Mouse (Mus musculus) midbrain, embryonic 16.5 days (tissue): ENCODE results near the gene Mtus2. TPM values are rescaled to one million over a fixed set of nuclear protein-coding genes. Genes with fewer than 3 reads are reported as not detected.

ENCODE experiments used
- ATAC-seq: fragments of 200-750 bp; cut with Nextera tagmentation; 2 replicates; pipeline ENCODE4 v1.8.0; 2017; ENCODE audit warnings: moderate TSS enrichment
- H3K27ac ChIP-seq: fragments of 300-500 bp; sonication (generic); 2 replicates; pipeline ENCODE4 v1.5.1; 2014; ENCODE audit warnings: mild to moderate bottlenecking, low read length, mixed read lengths
- H3K27me3 ChIP-seq: fragments of 300-500 bp; sonication (generic); 2 replicates; pipeline ENCODE4 v1.6.1; 2014; ENCODE audit warnings: low read depth, low read length, mixed read lengths; ENCODE audit not compliant: control insufficient read depth, insufficient read depth
- H3K36me3 ChIP-seq: fragments of 300-500 bp; sonication (generic); 2 replicates; pipeline ENCODE4 v1.6.1; 2014; ENCODE audit warnings: mild to moderate bottlenecking, low read length, moderate library complexity, mixed read lengths; ENCODE audit not compliant: control insufficient read depth, insufficient read depth
- H3K4me1 ChIP-seq: fragments of 300-500 bp; sonication (generic); 2 replicates; pipeline ENCODE4 v1.6.1; 2014; ENCODE audit warnings: mild to moderate bottlenecking, low read length, mixed read lengths; ENCODE audit not compliant: control insufficient read depth, insufficient read depth
- H3K4me2 ChIP-seq: fragments of 300-500 bp; sonication (generic); 2 replicates; pipeline ENCODE4 v1.6.1; 2014; ENCODE audit warnings: mild to moderate bottlenecking, low read length, mixed read lengths
- H3K4me3 ChIP-seq: fragments of 300-500 bp; sonication (generic); 2 replicates; pipeline ENCODE4 v1.5.1; 2014; ENCODE audit warnings: low read depth, mild to moderate bottlenecking, low read length, moderate library complexity, mixed read lengths
- H3K9ac ChIP-seq: fragments of 300-500 bp; sonication (generic); 2 replicates; pipeline ENCODE4 v1.6.1; 2014; ENCODE audit warnings: low read depth, low read length, mixed read lengths
- H3K9me3 ChIP-seq: fragments of 300-500 bp; sonication (generic); replicated peaks from 2 replicates; pipeline ENCODE4 v1.6.1; 2014; ENCODE audit warnings: mild to moderate bottlenecking, low read length, mixed read lengths; ENCODE audit not compliant: control insufficient read depth, poor library complexity, severe bottlenecking
- WGBS: fragments of 180-500 bp; shearing (Covaris S2); extraction: QIAGEN DNeasy Blood & Tissue Kit; methylation state at CpG from one replicate; pipeline ENCODE4 v1.1.7; 2014; 5-methylcytosine and 5-hydroxymethylcytosine counted together
- polyA plus RNA-seq: library from polyadenylated mRNA; unstranded; fragments of >200 nt; fragmentation: Nextera tagmentation; extraction: Ambion mirVana; gene quantifications from 2 replicates; pipeline ENCODE4 v1.2.1, GENCODE M21; 2015

Gene Mtus2
- polyA plus RNA-seq, 1 experiment from 2014 or later = 42.1 TPM

- Histone ChIP-seq H3K4me3 (no peak overlapping the region), H3K9ac (no peak overlapping the region), H3K4me2 (peak overlapping the region; percentile 82; the same call in 1 of the 2 replicates), H3K36me3 (no peaks in the 10 kb centered on the region), H3K27me3 (peaks cover 4% of the 10 kb centered on the region), H3K27ac (no peak overlapping the region), H3K9me3 (no peaks in the 10 kb centered on the region), H3K4me1 (peaks cover 14% of the 10 kb centered on the region)
- WGBS = 45% methylated on average over 5 of the region's 5 CpGs
- no peak for ATAC-seq
These were observed 1.4 kb upstream of the Mtus2 start for GRCm38 (mm10) chr5:147955671-147956070.

DNA sequence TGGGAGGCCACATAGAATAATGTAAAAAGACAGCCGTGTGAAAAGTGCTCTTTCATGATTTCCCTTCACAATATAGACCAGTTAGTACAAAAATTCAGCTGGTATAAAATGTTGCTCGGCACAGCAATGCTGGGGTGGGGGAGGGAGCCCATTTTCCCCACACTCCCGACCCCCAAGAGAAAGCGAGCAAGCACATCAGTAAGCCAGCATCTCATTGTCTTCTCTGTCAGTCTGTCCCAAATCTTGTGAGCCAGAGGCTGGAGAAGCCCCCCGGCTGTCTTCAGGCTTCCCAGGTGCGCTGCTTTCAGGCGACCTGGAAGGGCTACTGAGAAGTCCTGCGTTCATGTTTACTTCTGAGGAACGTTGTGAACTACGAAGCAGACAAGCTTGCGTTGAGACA, 699 bp upstream of the Mtus2 start:
- H3K27me3 ChIP-seq = peaks cover 4% of the 10 kb centered on the region
- no peaks in the 10 kb centered on the region for H3K9me3 ChIP-seq
- 2% methylated on average over 11 of the region's 11 CpGs for WGBS
- peak overlapping the region; percentile 82 for H3K4me2 ChIP-seq
- no peaks in the 10 kb centered on the region for H3K36me3 ChIP-seq
- peaks cover 14% of the 10 kb centered on the region for H3K4me1 ChIP-seq
- H3K4me3 ChIP-seq = peak overlapping the region; percentile 80
- no peak for ATAC-seq
- peak overlapping the region; percentile 88; the same call in 1 of the 2 replicates for H3K27ac ChIP-seq
- H3K9ac ChIP-seq = peak overlapping the region; percentile 88

DNA sequence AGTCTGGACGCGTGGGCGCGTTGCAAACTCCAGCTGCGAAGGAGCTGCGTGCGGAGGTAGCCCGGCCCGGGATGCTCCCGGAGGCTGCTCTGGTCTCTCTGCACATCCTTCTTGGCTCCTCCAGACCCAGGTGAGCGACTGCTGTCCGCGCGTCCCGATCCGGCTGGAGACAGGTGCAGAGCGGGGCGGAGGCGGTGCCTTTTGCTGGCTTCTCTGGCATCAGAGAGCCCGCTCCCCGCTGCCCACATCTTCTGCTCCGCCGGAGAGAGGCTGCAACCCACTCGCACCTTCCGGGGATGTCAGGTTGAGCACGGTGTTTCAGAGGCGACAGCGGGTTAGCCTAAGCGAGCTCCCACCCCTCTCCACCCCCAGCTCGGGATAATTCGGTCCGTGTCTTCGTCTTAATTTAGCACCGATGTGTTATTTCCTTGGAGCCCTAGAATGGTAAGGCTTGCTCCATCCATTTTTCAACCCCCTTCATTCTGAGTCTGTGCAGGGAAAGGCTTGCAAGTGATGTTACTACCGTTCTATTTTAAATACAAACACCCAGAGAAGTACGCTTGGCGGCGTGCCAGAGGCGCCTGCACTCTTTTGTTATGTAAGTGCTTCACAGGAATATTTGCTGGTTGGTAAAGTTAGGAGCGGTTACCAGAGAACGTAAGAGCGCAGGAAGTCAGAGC, 612 bp downstream of the Mtus2 start:
- peaks cover 14% of the 10 kb centered on the region for H3K4me1 ChIP-seq
- no peaks in the 10 kb centered on the region for H3K9me3 ChIP-seq
- ATAC-seq = peak; percentile 75
- peaks cover 4% of the 10 kb centered on the region for H3K27me3 ChIP-seq
- H3K4me3 ChIP-seq = peak overlapping the region; percentile 80
- no peaks in the 10 kb centered on the region for H3K36me3 ChIP-seq
- under 1% methylated on average over 41 of the region's 42 CpGs for WGBS
- H3K4me2 ChIP-seq = peak overlapping the region; percentile 82
- H3K27ac ChIP-seq = peak overlapping the region; percentile 88
- H3K9ac ChIP-seq = peak overlapping the region; percentile 88

DNA sequence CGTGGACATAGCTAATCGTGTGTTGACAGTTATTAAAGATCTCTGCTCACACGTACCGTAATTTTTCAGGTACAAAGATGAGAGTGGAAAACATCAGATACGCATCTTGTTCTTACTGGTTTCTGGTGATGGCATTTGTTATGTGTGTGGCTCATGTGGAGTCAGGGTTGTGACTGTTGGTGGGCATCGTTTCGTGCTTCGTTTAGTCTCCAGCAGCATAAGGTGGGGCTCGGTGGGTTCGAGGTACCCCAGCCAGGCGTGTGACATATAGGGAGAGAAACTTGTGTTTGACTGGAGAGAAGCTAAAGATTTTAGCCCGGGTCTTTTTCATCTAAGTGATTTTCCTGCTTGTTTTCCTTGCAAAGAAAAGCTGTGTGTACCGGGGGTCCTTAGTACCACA, 1.4 kb downstream of the Mtus2 start:
- Histone ChIP-seq H3K4me1 (peaks cover 14% of the 10 kb centered on the region), H3K27ac (no peak overlapping the region), H3K36me3 (no peaks in the 10 kb centered on the region), H3K9me3 (no peaks in the 10 kb centered on the region), H3K9ac (peak overlapping the region; percentile 53), H3K4me3 (peak overlapping the region; percentile 80), H3K27me3 (peaks cover 4% of the 10 kb centered on the region), H3K4me2 (peak overlapping the region; percentile 82)
- WGBS = 27% methylated on average over 13 of the region's 13 CpGs
- no peak for ATAC-seq

DNA sequence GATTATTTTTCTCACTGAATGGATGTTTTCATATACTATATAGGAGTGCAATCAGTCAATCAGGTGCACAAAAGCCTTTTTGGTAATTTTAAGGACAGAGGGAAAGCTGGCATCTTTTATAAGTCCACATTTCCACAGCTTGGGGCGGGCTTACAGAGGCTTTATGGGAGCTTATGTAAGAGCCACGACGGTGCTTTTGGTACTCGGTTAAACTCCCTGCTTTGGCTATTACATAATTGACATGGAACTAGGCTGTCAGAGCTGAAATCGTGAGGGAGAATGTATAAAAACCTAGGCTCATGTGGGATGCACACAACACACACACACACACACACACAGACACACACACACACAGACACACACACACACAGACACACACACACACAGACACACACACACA, 2.0 kb downstream of the Mtus2 start:
- Histone ChIP-seq H3K9me3 (no peaks in the 10 kb centered on the region), H3K36me3 (no peaks in the 10 kb centered on the region), H3K27ac (no peak overlapping the region), H3K27me3 (peaks cover 4% of the 10 kb centered on the region), H3K4me3 (peak overlapping the region; percentile 80), H3K9ac (no peak overlapping the region), H3K4me1 (peaks cover 14% of the 10 kb centered on the region), H3K4me2 (peak overlapping the region; percentile 82)
- ATAC-seq = no peak
- 28% methylated on average over 5 of the region's 5 CpGs for WGBS

DNA sequence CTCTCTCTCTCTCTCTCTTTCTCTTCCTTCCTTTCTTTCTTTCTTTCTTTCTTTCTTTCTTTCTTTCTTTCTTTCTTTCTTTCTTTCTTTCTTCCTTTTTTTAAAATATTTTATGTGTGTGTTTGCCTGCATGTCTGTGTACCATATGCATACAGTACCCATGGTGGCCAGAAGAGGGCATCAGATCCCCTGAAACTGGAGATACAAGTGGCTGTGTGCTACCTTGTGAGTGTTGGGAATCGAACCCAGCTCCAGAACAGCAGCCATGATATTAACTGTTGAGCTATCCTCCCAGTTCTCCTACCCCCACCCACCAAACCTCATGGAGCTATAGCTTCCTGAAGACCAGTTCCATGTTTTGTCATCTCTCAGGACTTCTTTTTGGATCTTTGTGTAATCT, 3.7 kb downstream of the Mtus2 start:
- Histone ChIP-seq H3K27me3 (peaks cover 2% of the 10 kb centered on the region; the same call in 1 of the 2 replicates), H3K4me3 (no peak overlapping the region), H3K27ac (no peak overlapping the region), H3K9me3 (no peaks in the 10 kb centered on the region), H3K4me1 (peaks cover 14% of the 10 kb centered on the region), H3K36me3 (no peaks in the 10 kb centered on the region), H3K9ac (no peak overlapping the region), H3K4me2 (no peak overlapping the region)
- no peak for ATAC-seq
- 86% methylated on average over 1 of the region's 1 CpGs for WGBS

GRCm38 (mm10) chr5:147963820-147964580, 6.9 kb downstream of the Mtus2 start:
- no peak overlapping the region for H3K27ac ChIP-seq
- H3K4me3 ChIP-seq = no peak overlapping the region
- H3K4me2 ChIP-seq = no peak overlapping the region
- H3K4me1 ChIP-seq = no peaks in the 10 kb centered on the region
- no peak overlapping the region for H3K9ac ChIP-seq
- no peaks in the 10 kb centered on the region for H3K36me3 ChIP-seq
- no peaks in the 10 kb centered on the region for H3K27me3 ChIP-seq
- ATAC-seq = no peak
- H3K9me3 ChIP-seq = no peaks in the 10 kb centered on the region
- WGBS = 76% methylated on average over 13 of the region's 13 CpGs

DNA sequence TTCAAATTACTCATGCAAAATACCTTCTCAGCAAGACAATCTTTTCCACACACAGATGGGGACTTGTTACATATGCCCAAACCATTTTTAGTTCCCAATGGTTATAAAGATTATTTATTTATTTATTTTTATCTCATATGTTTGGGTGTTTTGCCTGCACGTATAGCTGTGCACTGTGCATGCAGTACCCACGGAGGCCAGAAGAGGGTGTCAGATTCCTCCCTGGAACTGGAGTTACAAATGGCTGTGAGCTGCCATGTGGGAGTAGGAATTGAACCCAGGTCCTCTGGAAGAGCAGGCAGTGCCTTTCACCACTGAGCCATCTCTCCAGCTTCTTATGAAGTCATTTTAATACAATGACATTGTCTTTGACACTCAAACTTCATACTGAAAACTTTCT, 7.7 kb downstream of the Mtus2 start:
- Histone ChIP-seq H3K27me3 (no peaks in the 10 kb centered on the region), H3K4me3 (no peak overlapping the region), H3K9me3 (no peaks in the 10 kb centered on the region), H3K9ac (no peak overlapping the region), H3K4me1 (no peaks in the 10 kb centered on the region), H3K36me3 (no peaks in the 10 kb centered on the region), H3K4me2 (no peak overlapping the region), H3K27ac (no peak overlapping the region)
- 47% methylated on average over 2 of the region's 2 CpGs for WGBS
- ATAC-seq = no peak

DNA sequence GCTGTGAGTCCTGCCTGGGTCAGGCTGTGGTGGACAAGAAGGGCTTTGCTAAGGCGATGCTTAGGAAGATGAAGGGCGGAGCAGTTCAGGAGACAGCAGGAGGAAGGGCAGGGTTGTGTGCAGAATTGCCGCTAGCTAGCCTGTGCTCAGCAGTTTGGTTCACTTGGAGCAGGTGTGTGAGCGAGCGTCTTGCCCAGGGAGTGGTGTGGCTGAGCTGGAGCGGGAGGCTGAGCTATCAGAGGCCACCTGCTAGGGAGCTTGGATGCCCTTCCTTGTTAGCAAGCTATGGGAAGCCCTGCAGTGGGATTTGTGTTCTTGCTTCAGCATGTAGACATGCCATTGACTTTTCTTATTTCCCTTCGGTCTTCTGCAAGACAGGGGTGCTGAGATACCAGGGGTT, 9.5 kb downstream of the Mtus2 start:
- 94% methylated on average over 7 of the region's 7 CpGs for WGBS
- ATAC-seq = no peak
- Histone ChIP-seq H3K27me3 (no peaks in the 10 kb centered on the region), H3K36me3 (no peaks in the 10 kb centered on the region), H3K27ac (no peak overlapping the region), H3K9ac (no peak overlapping the region), H3K9me3 (no peaks in the 10 kb centered on the region), H3K4me2 (no peak overlapping the region), H3K4me1 (no peaks in the 10 kb centered on the region), H3K4me3 (no peak overlapping the region)
